Mouse (Mus musculus) myocyte (in vitro differentiated cells): ENCODE data around the gene Dnmbp. TPM values are rescaled to one million over a fixed set of nuclear protein-coding genes. Genes with fewer than 3 reads are reported as not detected.

ENCODE experiments used
- H3K27me3 ChIP-seq: one replicate; pipeline ENCODE4 v1.6.1; 2011; ENCODE audit not compliant: control insufficient read depth, insufficient read depth, insufficient read length
- H3K36me3 ChIP-seq: one replicate; pipeline ENCODE4 v1.6.1; 2011; ENCODE audit not compliant: control insufficient read depth, insufficient read depth
- H3K4me2 ChIP-seq: one replicate; pipeline ENCODE4 v1.6.1; 2011; ENCODE audit warnings: low read depth, control low read depth
- H3K4me3 ChIP-seq: one replicate; pipeline ENCODE4 v1.5.1; 2011; ENCODE audit warnings: mild to moderate bottlenecking, control low read depth, moderate library complexity
- H3K79me2 ChIP-seq: one replicate; pipeline ENCODE4 v1.6.1; 2011; ENCODE audit not compliant: control insufficient read depth, insufficient read depth
- H3ac ChIP-seq: one replicate; pipeline ENCODE4 v1.6.1; 2011; ENCODE audit not compliant: control insufficient read depth, insufficient read length
- CEBPB ChIP-seq: IDR thresholded peaks from 2 replicates; pipeline ENCODE4 v1.6.1; 2011; ENCODE audit warnings: mild to moderate bottlenecking, moderate library complexity; ENCODE audit not compliant: poor library complexity, insufficient read depth, severe bottlenecking
- E2F4 ChIP-seq: IDR thresholded peaks from one replicate; pipeline ENCODE4 v1.6.1; 2011; ENCODE audit warnings: mild to moderate bottlenecking, control low read depth, moderate library complexity; ENCODE audit not compliant: insufficient read depth
- MAX ChIP-seq: IDR thresholded peaks from one replicate; pipeline ENCODE4 v1.6.1; 2011; ENCODE audit warnings: low read depth, mild to moderate bottlenecking, control low read depth
- MYOD1 ChIP-seq, 3 experiments: IDR thresholded peaks; one replicate each; pipeline ENCODE4 v1.6.1; 2011; ENCODE audit warnings: control low read depth in 2 of 3, low read depth in 2 of 3, mild to moderate bottlenecking in 2 of 3, moderate library complexity in 1 of 3; ENCODE audit not compliant: insufficient read length in 2 of 3, control insufficient read depth in 1 of 3
- MYOG ChIP-seq, 3 experiments: IDR thresholded peaks; one replicate each; pipeline ENCODE4 v1.6.1; 2011; ENCODE audit warnings: control low read depth in 2 of 3, low read depth in 2 of 3, mild to moderate bottlenecking in 2 of 3; ENCODE audit not compliant: insufficient read length in 2 of 3, control insufficient read depth in 1 of 3, insufficient read depth in 1 of 3
- POLR2A ChIP-seq: IDR thresholded peaks from one replicate; pipeline ENCODE4 v1.6.1; 2011; ENCODE audit warnings: low read depth, mild to moderate bottlenecking, control low read depth, moderate library complexity; ENCODE audit not compliant: insufficient read length
- POLR2AphosphoS2 ChIP-seq: IDR thresholded peaks from one replicate; pipeline ENCODE4 v1.6.1; 2011; ENCODE audit warnings: low read depth, control low read depth; ENCODE audit not compliant: insufficient read length
- REST ChIP-seq: IDR thresholded peaks from one replicate; pipeline ENCODE4 v1.6.1; 2011; ENCODE audit warnings: mild to moderate bottlenecking, control low read depth, moderate library complexity; ENCODE audit not compliant: insufficient read depth, insufficient read length
- SRF ChIP-seq: IDR thresholded peaks from one replicate; pipeline ENCODE4 v1.6.1; 2011; ENCODE audit warnings: low read depth; ENCODE audit not compliant: control insufficient read depth, insufficient read length
- TCF12 ChIP-seq: IDR thresholded peaks from one replicate; pipeline ENCODE4 v1.6.1; 2011; ENCODE audit warnings: mild to moderate bottlenecking, control low read depth; ENCODE audit not compliant: poor library complexity, insufficient read depth, severe bottlenecking
- TCF3 ChIP-seq: IDR thresholded peaks from one replicate; pipeline ENCODE4 v1.6.1; 2011; ENCODE audit warnings: low read depth, control low read depth; ENCODE audit not compliant: insufficient read length
- USF1 ChIP-seq: IDR thresholded peaks from one replicate; pipeline ENCODE4 v1.6.1; 2011; ENCODE audit warnings: low read depth, mild to moderate bottlenecking, control low read depth, moderate library complexity
- polyA plus RNA-seq: library from polyadenylated mRNA; unstranded; fragments of >200 nt; fragmentation: generic; extraction: Trizol; gene quantifications from one replicate; pipeline ENCODE4 v1.2.1, GENCODE M21; 2012; ENCODE audit warnings: missing spikeins

Gene Dnmbp
- polyA plus RNA-seq, 1 experiment, result 7.8 TPM

- Histone ChIP-seq H3K36me3 (no peaks in the 10 kb centered on the region), H3K4me2 (peak overlapping the region; percentile 3), H3K4me3 (no peak overlapping the region), H3K27me3 (no peaks in the 10 kb centered on the region), H3ac (no peak overlapping the region), H3K79me2 (peaks cover 5% of the 10 kb centered on the region)
- TF ChIP-seq E2F4, result no peak
- TF ChIP-seq TCF3, result no peak
- TF ChIP-seq MYOD1 (IDR thresholded peaks at IDR 0.05; ENCODE audit: control insufficient read depth in 1 of 3, insufficient read length in 2 of 3, low read depth in 2 of 3), result no peak
- TF ChIP-seq SRF, result no peak
- TF ChIP-seq USF1, result no peak
- TF ChIP-seq TCF12, result no peak
- TF ChIP-seq REST, result no peak
- no peak for TF ChIP-seq MYOG (IDR thresholded peaks at IDR 0.05; ENCODE audit: control insufficient read depth in 1 of 3, insufficient read depth in 1 of 3, insufficient read length in 2 of 3, low read depth in 2 of 3)
- no peak for TF ChIP-seq CEBPB
- no peak for TF ChIP-seq MAX
- TF ChIP-seq POLR2A, result no peak
- no peak for TF ChIP-seq POLR2AphosphoS2
Observed at GRCm38 (mm10) chr19:43915431-43915830, 24.6 kb downstream of the Dnmbp start.

GRCm38 (mm10) chr19:43914986-43915385, 25.0 kb downstream of the Dnmbp start:
- Histone ChIP-seq H3K27me3 (no peaks in the 10 kb centered on the region), H3K4me3 (no peak overlapping the region), H3K4me2 (no peak overlapping the region), H3ac (no peak overlapping the region), H3K79me2 (peaks cover 5% of the 10 kb centered on the region), H3K36me3 (no peaks in the 10 kb centered on the region)
- TF ChIP-seq REST (no peak), MYOG (IDR thresholded peaks at IDR 0.05; ENCODE audit: control insufficient read depth in 1 of 3, insufficient read depth in 1 of 3, insufficient read length in 2 of 3, low read depth in 2 of 3) (no peak), SRF (no peak), TCF3 (no peak)

GRCm38 (mm10) chr19:43912775-43913486, 27.1 kb downstream of the Dnmbp start:
- Histone ChIP-seq H3K4me2 (no peak overlapping the region), H3K79me2 (peaks cover 5% of the 10 kb centered on the region), H3K4me3 (no peak overlapping the region), H3K36me3 (peaks cover 11% of the 10 kb centered on the region), H3ac (no peak overlapping the region), H3K27me3 (no peaks in the 10 kb centered on the region)
- TF ChIP-seq E2F4 (no peak), POLR2A (no peak), MAX (no peak), MYOD1 (IDR thresholded peaks at IDR 0.05; ENCODE audit: control insufficient read depth in 1 of 3, insufficient read length in 2 of 3, low read depth in 2 of 3) (no peak), USF1 (no peak), TCF3 (no peak), TCF12 (no peak), REST (no peak), MYOG (IDR thresholded peaks at IDR 0.05; ENCODE audit: control insufficient read depth in 1 of 3, insufficient read depth in 1 of 3, insufficient read length in 2 of 3, low read depth in 2 of 3) (no peak), SRF (no peak), CEBPB (no peak), POLR2AphosphoS2 (no peak)

DNA sequence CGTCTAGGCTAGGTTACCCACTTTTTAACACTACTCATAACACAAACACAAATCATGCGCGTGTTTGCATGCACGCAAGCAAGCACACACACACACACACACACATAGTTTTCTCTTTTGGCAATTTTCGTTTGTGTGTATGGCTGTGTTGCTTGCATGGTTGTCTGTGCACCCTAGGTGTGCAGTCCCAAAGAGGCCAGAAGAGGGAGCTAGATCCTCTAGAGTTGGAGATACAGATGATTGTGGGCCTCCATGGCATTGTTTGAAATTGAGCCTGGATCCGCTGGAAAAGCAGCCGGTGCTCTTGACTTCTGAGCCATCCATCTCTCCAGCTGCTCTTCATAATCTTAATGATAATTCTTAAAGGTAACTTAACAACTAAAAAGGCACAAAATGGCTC, 33.5 kb downstream of the Dnmbp start:
- H3K4me3 ChIP-seq, result no peak overlapping the region
- H3K4me2 ChIP-seq, result no peak overlapping the region
- TF ChIP-seq CEBPB (no peak), SRF (no peak), POLR2AphosphoS2 (no peak), TCF3 (no peak), REST (no peak), POLR2A (no peak), MYOD1 (IDR thresholded peaks at IDR 0.05; ENCODE audit: control insufficient read depth in 1 of 3, insufficient read length in 2 of 3, low read depth in 2 of 3) (no peak), TCF12 (no peak), MYOG (IDR thresholded peaks at IDR 0.05; ENCODE audit: control insufficient read depth in 1 of 3, insufficient read depth in 1 of 3, insufficient read length in 2 of 3, low read depth in 2 of 3) (no peak), USF1 (no peak), E2F4 (no peak), MAX (no peak)
- H3K36me3 ChIP-seq, result peaks cover 11% of the 10 kb centered on the region
- H3K27me3 ChIP-seq, result no peaks in the 10 kb centered on the region
- H3K79me2 ChIP-seq, result no peaks in the 10 kb centered on the region
- no peak overlapping the region for H3ac ChIP-seq

DNA sequence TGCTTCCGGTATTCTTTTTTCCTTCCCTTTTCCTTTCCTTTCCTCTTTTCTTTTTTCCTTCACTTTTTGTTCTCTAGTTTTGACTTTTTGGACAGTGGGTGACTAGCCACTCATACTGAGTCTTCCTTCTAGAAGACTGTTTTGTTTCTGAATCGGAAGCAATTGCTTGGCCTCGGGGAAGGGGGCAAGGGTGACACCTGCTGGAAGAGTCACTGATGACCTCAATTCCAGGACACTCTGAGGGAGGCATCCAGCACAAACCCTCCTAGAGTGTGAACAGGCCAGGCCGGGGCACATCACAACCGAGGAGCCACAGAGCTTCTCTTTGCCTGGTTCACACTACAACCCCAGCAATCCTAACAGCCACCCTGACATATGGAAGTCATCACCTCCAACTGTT, 34.0 kb downstream of the Dnmbp start:
- Histone ChIP-seq H3K79me2 (no peaks in the 10 kb centered on the region), H3K4me3 (no peak overlapping the region), H3ac (no peak overlapping the region), H3K27me3 (no peaks in the 10 kb centered on the region), H3K4me2 (no peak overlapping the region), H3K36me3 (peaks cover 11% of the 10 kb centered on the region)
- no peak for TF ChIP-seq TCF12
- no peak for TF ChIP-seq SRF
- TF ChIP-seq MYOG (IDR thresholded peaks at IDR 0.05; ENCODE audit: control insufficient read depth in 1 of 3, insufficient read depth in 1 of 3, insufficient read length in 2 of 3, low read depth in 2 of 3), result no peak
